Mouse (Mus musculus): ENCODE data around the gene Dnajc19. TPM values are rescaled to one million over a fixed set of nuclear protein-coding genes. Genes with fewer than 3 reads are reported as not detected.

The Dnajc19 gene
- total RNA-seq, 1 experiment from 2014 or later, result 32.1 TPM

- ATAC-seq (ENCODE audit: extremely low read depth, insufficient number of reproducible peaks, low FRiP score, poor library complexity, severe bottlenecking), result no peak
Observed at GRCm38 (mm10) chr3:34034803-34035202, 46.3 kb downstream of the Dnajc19 start.

GRCm38 (mm10) chr3:34033720-34034364, 47.3 kb downstream of the Dnajc19 start:
- peak; percentile 46; the same call in 1 of the 2 replicates for ATAC-seq (ENCODE audit: extremely low read depth, insufficient number of reproducible peaks, low FRiP score, poor library complexity, severe bottlenecking)

GRCm38 (mm10) chr3:34030601-34031000, 50.5 kb downstream of the Dnajc19 start:
- ATAC-seq (ENCODE audit: extremely low read depth, insufficient number of reproducible peaks, low FRiP score, poor library complexity, severe bottlenecking), result no peak

GRCm38 (mm10) chr3:34028935-34029334, 52.2 kb downstream of the Dnajc19 start:
- ATAC-seq (ENCODE audit: extremely low read depth, insufficient number of reproducible peaks, low FRiP score, poor library complexity, severe bottlenecking), result no peak

- ATAC-seq (ENCODE audit: extremely low read depth, insufficient number of reproducible peaks, low FRiP score, poor library complexity, severe bottlenecking), result no peak
Observed at GRCm38 (mm10) chr3:34021259-34021828, 59.8 kb downstream of the Dnajc19 start.

GRCm38 (mm10) chr3:34020382-34021258, 60.5 kb downstream of the Dnajc19 start:
- ATAC-seq (ENCODE audit: extremely low read depth, insufficient number of reproducible peaks, low FRiP score, poor library complexity, severe bottlenecking), result no peak

- peak; percentile 89 for ATAC-seq (ENCODE audit: extremely low read depth, insufficient number of reproducible peaks, low FRiP score, poor library complexity, severe bottlenecking)
Observed at GRCm38 (mm10) chr3:34019540-34020381, 61.4 kb downstream of the Dnajc19 start, which contains the start of gene Fxr1. Gene Fxr1 (plus strand): TSS chr3:34019943.

- ATAC-seq (ENCODE audit: extremely low read depth, insufficient number of reproducible peaks, low FRiP score, poor library complexity, severe bottlenecking), result no peak
Observed at GRCm38 (mm10) chr3:34008191-34008590, 72.9 kb downstream of the Dnajc19 start.

- ATAC-seq (ENCODE audit: extremely low read depth, insufficient number of reproducible peaks, low FRiP score, poor library complexity, severe bottlenecking), result no peak
Observed at GRCm38 (mm10) chr3:34007611-34008010, 73.5 kb downstream of the Dnajc19 start.

- ATAC-seq (ENCODE audit: extremely low read depth, insufficient number of reproducible peaks, low FRiP score, poor library complexity, severe bottlenecking), result no peak
Observed at GRCm38 (mm10) chr3:34006824-34007223, 74.3 kb downstream of the Dnajc19 start.

- ATAC-seq (ENCODE audit: extremely low read depth, insufficient number of reproducible peaks, low FRiP score, poor library complexity, severe bottlenecking), result no peak
Observed at GRCm38 (mm10) chr3:34006301-34006700, 74.8 kb downstream of the Dnajc19 start.

Other genes starting within 250 kb of the Dnajc19 start
- 0.12 TPM in 1 of 2 replicates, not detected in the other for gene Ccdc39, start 237.0 kb downstream of the Dnajc19 start, total RNA-seq (2017)
- gene Fxr1, start 61.4 kb downstream of the Dnajc19 start, total RNA-seq (2017), result 148 and 169 TPM in 2 replicates

Measured in neutrophil, adult 5-6 weeks (primary cell).